Mouse (Mus musculus): ENCODE measurements around the gene Slc17a6.

Slc17a6 gene

DNA sequence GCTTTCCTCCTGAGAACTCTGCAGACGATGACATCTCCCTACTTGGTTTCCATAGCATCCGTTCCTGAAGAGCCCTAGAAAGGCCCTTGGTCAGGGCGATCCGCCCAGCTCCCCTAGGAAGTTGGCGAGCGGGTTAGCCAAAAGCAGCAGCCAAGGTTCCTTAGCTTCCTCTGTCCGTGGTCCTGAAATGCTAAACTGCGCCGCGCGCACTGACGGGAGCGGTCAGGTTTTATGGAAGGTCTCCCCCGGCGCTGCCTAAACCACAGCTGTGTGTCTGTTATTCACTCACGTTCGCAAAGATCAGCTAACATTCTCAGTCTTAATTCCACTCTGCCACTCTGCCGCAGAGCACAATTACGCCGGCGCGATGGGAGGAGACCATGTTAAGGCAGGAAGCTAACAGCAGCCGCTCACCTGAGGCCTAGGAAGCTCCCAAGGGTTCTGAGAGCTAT is at the start of gene Slc17a6:
Gene Slc17a6 (plus strand): TSS at position 313 of the 452 bp plus-strand sequence.
- DNase-seq (ENCODE audit: low spot score): peak; percentile 68

DNA sequence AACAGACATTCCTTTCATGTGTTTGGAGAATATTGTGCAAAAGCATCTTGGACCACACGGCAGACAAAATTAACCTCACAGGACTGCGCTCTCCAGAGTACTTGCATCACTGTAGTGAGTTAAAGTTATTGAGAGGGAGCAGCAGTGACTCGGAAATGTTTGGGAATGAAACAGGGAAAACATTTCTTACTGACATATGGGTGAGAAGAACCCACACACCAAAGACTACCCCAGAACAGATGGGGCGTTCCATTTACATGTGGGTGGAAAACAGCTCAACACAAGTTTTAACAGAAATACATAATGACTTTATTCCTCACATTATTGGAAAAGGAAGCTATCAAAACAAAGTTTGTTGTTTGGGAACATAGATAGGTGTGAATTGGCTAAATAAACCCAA is 21.8 kb upstream of the Slc17a6 start:
- DNase-seq (ENCODE audit: low spot score): no peak

DNA sequence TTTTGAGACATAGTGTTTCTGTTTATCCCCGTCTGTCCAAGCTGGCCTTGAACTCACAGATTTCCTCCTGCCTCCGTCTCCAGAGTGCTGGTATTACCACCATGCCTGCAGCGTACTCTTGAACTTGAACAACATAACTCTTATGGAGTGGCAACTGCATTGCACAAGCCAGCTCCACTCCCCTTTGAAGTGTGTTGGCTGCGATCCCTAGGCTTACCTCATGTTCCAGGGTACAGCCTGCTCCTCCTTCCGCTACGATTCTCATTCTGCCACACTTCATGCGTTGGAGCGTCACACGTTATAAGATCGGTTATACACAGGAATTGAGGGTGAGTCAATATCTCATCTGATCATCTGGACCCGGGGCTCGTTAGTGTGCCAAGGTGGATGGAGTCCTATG is 18.1 kb upstream of the Slc17a6 start:
- peak; percentile 3 for DNase-seq (ENCODE audit: low spot score)

DNA sequence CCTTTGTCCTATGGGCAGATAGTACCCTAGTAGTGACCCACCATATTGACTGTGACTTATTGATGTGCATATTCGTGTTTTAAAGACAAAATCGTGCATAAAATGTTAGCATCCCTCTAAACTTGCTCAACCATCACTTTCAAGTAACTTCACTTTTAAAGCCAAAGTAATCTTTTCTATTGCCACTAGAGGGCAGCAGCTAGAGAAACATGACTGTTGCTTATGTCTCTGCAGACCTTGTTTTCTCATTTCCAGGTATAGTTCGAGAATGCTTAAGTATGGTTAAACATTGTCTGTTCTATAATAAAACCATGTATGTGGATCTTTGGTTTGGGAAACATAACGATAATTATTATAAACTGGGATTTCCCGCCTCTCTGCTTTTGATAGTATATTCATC is 7.4 kb upstream of the Slc17a6 start:
- DNase-seq (ENCODE audit: low spot score): no peak

DNA sequence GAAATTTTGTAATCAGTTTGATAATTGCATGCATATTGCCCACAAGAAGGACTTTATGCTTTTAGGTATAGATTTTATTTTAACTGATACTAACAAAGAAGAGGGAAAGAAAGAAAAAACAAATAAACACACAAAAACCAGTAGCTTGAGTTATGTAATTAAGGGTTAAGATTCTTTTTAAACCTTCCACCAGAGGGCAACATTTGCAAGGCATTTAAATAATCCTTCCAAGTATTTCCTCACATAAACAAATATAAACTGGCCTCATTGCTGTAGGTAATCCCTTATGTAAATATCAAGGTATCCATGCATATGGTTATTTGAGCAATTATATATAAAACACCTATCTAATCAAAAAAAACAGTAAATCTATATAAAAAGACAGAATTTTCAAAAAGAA is 3.9 kb upstream of the Slc17a6 start:
- no peak for DNase-seq (ENCODE audit: low spot score)

DNA sequence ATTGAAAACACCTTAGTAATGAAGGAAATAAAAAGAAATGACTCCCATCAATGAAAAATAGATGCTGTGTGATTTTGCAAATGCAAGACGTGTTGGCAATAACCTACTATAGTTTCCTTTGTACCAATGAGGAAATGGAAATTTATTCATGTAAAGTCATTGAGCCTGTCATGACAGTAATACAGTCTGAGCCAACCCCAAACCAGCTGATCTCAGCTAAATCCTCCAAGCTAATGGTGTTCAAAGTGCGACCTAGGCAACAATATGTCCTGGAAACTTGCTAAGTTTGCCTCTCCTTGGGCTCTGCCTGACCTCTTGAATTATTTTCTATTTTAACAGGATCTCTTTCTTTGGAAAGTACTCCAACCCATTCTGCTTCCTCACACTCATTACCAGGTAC is 3.4 kb upstream of the Slc17a6 start:
- DNase-seq (ENCODE audit: low spot score): no peak

DNA sequence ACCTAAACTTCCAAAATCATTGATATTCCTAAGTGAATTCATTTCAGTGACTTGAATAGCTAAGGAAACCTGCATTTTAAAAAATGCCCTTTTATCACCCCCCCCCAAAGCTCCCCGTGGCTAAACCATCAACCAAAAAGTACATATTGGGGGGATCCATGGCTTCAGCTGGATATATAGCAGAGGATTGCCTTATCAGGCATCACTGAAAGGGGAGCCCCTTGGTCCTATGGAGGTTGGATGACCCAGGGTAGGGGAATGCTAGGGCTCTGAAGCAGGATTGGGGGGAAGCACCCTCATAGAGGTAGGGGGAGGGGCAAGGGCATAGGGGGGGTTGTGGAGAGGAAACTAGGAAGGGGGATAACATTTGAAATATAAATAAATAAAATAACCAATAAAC is 1.8 kb upstream of the Slc17a6 start:
- no peak for DNase-seq (ENCODE audit: low spot score)

DNA sequence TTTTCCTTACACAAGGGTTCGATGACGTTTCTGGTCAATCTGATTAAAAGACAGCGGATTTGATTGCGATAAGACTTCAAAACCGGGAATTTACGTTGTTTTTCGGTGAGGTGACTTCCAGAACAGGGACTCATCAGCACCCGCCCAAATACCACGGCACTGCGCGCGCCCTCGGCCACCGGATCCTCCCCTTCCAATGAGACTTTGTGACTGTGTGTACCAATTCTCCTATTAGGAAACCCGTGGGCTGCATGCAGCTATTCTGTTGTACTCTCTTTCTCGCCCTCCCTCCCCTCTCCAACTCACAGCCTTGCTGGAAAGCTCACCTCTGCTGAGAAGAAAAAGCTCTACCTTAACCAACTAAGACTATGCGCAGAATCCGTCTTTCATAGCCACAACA is 390 bp downstream of the Slc17a6 start:
- no peak for DNase-seq (ENCODE audit: low spot score)

GRCm38 (mm10) chr7:51622666-51623065 is 860 bp downstream of the Slc17a6 start:
- no peak for DNase-seq (ENCODE audit: low spot score)

DNA sequence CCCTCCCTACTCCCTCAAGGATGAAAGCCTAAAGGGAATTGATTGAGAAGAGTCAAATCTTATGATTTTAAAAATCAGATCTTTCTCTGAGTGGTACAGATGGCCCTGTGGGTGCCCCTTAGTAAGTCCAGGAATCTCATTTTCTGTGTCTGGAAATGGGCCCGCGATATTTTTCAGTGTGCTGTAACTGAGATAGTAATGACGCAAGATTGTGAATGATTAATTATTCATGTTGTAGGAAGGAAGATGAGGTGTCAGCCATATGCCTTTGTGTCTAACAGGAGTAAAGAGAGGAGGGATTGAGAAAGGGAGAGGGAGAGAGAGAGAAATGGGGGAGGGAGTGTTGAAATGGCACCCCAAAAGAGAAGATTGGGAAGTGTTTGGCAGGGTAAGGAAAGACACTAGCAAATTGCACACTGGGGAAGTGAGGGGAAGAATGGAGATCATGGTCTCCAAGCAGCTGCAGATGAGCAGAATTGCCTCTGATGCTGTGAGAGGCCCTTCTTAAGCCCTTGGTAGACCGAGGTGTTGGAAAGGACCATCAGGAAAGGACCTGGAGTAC is 2.6 kb downstream of the Slc17a6 start:
- no peak for DNase-seq (ENCODE audit: low spot score)

- DNase-seq (ENCODE audit: low spot score): no peak
Observed at GRCm38 (mm10) chr7:51625161-51625560, 3.4 kb downstream of the Slc17a6 start.

DNA sequence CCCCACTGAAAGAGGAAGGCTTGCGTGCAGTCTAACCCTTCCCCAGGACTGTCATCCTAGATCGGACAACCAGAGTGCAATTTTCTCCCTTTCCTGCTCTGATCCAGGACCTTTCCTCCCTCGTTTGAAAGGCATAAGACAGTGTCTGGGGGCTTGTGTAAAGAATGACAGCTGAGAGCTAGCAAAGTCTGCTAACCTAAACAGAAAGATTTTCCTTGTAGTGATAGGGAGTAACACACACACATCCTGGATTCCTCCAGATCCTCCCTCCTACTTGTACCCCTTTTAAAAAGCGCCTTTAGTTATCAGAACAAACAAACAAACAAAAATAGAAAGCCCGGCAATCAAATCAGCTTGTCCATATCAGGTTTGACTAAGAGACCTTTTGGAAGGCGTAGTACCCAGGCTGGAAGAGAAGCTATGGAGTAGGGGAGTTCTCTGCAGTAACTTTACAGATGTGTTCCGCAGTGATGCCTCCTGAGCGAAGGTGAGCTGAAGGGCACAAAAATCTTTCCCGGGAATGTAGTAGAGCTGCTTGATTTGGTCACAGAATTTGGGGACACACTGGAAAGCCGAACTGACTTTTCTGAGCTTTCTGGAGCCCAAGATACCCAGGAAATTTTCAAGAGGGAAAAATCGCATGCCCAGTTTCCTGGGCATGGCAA is 3.9 kb downstream of the Slc17a6 start:
- DNase-seq (ENCODE audit: low spot score): no peak

DNA sequence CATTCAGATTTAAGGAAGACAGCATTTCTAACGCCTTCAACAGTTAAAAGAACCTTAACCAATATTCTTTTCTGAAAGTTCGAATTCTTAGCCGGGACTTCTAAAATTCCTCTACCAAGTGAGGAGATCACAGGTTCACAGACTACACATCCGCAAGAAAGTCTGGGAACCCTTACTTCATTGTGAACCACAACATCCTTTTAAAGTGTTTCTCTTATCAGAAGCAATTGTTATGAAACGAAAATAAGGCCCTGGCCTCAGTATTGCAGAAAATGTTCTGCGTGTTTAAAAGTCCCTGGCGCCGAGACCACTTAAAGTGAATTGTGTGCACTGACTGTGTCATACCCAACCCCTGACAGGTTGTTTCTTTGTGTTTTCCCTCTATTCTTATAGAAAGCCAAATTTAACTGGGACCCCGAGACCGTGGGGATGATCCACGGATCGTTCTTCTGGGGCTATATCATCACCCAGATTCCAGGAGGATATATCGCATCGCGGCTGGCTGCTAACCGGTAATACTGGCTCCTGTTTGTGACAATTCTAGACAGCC is 4.7 kb downstream of the Slc17a6 start:
- no peak for DNase-seq (ENCODE audit: low spot score)

DNA sequence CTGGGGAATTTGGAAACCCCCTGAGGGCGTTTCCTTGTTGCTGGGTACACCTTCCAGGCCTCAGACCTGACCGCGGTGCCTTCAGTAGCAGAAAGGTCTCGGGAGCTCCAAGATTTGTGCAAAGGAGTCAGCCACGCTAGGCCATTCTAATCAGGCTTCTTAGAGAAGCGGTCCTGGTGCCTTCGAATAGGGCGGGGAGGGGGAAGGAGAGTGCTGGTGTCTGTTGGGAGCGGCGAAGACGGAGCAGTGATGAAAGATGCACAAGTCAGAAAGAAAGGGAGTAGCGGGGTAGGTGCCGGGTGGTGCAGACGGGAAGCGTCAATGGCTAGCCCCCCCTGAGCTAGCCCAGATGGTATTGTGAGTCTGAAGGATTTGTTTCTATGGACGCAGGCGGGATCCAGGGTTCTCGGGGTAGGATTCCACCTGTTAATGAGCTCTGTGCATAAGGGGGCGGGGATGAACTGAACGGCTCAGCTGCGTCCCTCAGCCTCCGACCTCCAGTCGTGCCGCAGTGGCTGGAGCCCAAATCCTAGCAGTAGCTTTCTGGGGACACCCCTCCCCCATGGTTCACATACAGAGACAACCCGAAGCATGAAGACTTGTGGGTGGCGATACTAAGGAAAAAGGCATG is 5.3 kb downstream of the Slc17a6 start:
- DNase-seq (ENCODE audit: low spot score): no peak

DNA sequence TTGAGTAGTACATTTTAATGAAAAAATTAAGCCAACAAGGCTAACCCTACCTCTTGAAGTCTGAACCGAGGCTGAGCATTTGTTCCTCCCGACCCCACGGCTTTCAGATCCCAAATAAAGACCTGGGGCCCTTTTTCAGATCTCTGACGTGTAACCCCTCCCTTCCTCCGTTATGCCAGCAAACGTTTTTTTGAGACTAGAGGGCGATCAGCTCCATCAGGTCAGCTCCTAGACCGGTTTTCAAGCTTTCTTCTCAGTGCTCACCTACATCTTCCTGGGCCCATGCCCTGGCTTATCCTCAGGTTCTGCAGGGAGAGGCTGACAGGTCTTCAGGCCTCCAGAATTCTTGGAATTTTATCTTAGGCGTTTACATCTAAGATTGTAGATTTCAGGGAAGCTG is 5.9 kb downstream of the Slc17a6 start:
- DNase-seq (ENCODE audit: low spot score): no peak

DNA sequence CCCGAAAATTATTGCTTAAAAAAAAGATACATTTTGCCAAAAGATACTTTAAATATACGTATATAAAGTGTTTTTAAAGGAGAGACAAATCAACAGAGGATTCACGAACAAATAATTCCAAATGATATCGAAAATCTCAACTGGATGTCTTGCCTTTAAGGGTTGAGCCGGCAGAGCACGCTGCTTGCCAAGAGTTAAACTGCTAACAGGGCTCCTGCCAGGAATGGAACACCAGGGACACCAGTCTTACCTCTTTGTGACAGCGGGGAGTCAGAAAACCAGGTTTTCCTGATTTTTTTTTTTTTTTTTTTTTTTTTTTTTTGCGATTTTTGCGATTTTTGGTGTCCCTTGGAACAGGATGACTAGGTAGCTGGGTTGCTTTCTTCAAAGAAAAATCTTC is 6.5 kb downstream of the Slc17a6 start:
- DNase-seq (ENCODE audit: low spot score): no peak

- DNase-seq (ENCODE audit: low spot score): no peak
Observed at GRCm38 (mm10) chr7:51629206-51629605, 7.4 kb downstream of the Slc17a6 start.

GRCm38 (mm10) chr7:51631171-51631570 is 9.4 kb downstream of the Slc17a6 start:
- no peak for DNase-seq (ENCODE audit: low spot score)

DNA sequence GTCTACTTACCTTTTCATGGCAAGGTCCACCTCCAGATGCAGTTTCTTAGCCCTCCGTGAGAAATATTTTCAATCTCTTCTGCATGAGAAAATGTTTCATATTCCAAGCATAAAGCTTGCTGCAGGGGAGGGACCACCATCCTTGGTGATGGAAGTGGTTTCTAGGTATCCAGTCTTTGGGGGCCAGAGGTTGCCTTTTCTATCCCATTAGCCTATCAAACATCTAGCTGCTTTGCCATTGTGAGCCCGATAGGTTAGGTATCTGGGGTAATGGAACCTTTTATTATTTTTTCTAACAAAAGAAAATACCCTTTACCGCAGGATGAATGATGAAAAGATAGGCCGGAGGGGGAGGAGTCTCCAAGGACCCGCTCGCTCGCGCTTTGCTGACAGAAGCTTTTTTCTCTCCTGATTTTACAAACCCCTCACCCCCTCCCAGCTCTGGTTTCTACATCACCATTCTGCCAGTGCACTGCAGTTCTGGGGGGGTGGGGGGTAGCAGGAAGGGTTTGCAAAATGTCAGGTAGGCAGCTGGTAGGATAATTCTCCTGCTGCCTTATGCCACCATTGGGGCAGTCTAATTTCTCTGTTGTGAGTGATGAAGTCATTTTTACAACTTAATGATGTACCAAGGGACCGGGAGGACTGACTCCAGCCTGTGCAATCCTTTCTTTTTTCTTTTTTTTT is 10.9 kb downstream of the Slc17a6 start:
- DNase-seq (ENCODE audit: low spot score): no peak

DNA sequence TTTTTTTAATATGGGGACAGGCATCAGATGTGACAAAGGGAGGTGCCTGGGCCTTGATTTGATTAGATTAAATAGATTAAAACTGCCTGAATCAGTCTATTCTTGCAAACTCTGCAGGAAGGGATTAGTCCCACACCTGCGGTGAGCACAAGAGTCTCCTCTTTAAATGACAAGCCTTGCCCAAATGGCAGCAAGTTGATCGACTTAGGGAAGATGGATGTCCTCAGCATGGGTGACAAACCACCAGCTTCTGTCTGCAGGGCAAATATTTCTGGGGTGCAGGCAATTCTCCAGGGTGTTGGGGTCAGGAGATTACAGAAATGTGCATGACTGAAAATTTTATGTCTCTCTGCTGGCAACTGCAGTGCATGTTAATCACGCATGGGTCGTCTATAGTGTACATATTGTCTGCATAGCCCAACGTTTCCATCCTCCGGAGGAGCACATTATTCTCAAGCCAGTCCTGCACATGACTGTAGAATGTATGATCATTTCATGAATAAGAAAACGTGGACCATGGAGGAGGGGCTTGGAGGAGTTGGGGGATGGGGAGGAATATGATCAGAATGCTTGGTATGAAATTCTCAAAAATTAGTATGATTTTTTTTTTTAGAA is 11.5 kb downstream of the Slc17a6 start:
- DNase-seq (ENCODE audit: low spot score): no peak

GRCm38 (mm10) chr7:51657152-51657551 is 35.3 kb downstream of the Slc17a6 start:
- no peak for DNase-seq (ENCODE audit: low spot score)

- no peak for DNase-seq (ENCODE audit: low spot score)
Observed at GRCm38 (mm10) chr7:51662441-51662840, 40.6 kb downstream of the Slc17a6 start.
